Mouse (Mus musculus) megakaryocyte, embryonic 14.5 days (primary cell): ENCODE measurements around the gene Atp5d. TPM values are rescaled to one million over a fixed set of nuclear protein-coding genes. Genes with fewer than 3 reads are reported as not detected.

Source experiments
- H3K27me3 ChIP-seq: replicated peaks from 2 replicates; pipeline ENCODE3; 2012; ENCODE audit warnings: inconsistent platforms
- H3K36me3 ChIP-seq: replicated peaks from 2 replicates; pipeline ENCODE3; 2012; ENCODE audit warnings: low read length, inconsistent platforms, mixed read lengths
- H3K4me1 ChIP-seq: 2 replicates; pipeline ENCODE4 v1.6.1; 2012; ENCODE audit warnings: inconsistent platforms
- H3K4me3 ChIP-seq: replicated peaks from 2 replicates; pipeline ENCODE3; 2012; ENCODE audit warnings: moderate library complexity, mild to moderate bottlenecking, inconsistent platforms
- H3K9me3 ChIP-seq: 2 replicates; pipeline ENCODE4 v1.6.1; 2012; ENCODE audit warnings: inconsistent platforms
- FLI1 ChIP-seq: IDR thresholded peaks from 2 replicates; pipeline ENCODE4 v1.6.1; 2012; ENCODE audit warnings: low read length, inconsistent platforms, mixed read lengths
- GATA1 ChIP-seq: IDR thresholded peaks from 3 replicates; pipeline ENCODE4 v1.6.1; 2012; ENCODE audit warnings: mixed read lengths, low read length, inconsistent platforms, borderline replicate concordance
- polyA plus RNA-seq: library from polyadenylated mRNA; stranded (reverse); fragments of >175 nt; gene quantifications from 2 replicates; pipeline ENCODE4 v1.2.3, GENCODE M21; 2012; ENCODE audit warnings: low replicate concordance; ENCODE audit not compliant: insufficient read depth

The Atp5d gene
- polyA plus RNA-seq, 1 experiment, result 1,192 TPM

DNA sequence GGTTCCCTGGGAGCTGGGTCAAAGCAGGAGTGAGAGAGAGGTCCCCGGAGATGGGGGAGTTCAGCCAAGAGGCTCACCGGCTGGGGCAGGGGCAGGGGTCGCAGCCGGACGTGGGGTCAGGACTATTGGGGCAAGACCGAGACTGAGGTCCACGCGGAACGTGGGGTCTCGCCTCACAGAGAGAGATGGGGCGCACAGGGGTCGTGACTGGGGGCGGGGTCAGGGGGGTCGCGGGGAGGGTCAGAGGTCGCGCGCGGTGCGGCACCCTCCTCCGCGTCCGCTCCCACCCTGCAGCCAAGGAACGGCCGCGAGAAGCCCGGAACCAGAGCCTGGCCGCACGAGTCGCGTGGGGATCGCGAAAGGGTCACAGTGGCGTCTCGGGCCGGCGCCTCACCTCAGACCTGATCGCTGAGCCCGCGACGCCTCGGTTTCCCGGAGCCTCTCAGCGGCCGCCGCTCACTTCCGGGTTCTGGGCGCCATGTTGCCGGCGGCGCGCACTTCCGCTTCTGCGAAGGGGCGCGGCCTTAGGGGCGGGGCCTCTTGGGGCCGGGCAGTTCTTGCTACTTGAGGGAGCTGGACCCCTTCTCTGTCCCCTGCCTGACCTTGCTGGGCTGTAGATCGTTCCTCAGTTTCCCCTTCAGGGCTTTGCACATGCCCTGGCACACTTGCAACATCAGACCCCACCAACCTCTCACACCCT is 36.1 kb upstream of the Atp5d start:
- H3K9me3 ChIP-seq, result no peaks in the 10 kb centered on the region
- H3K27me3 ChIP-seq, result no peaks in the 10 kb centered on the region
- H3K4me3 ChIP-seq, result peak overlapping the region; percentile 97
- no peak for TF ChIP-seq GATA1
- TF ChIP-seq FLI1, result no peak
- H3K4me1 ChIP-seq, result peaks cover 88% of the 10 kb centered on the region
- H3K36me3 ChIP-seq, result peaks cover 32% of the 10 kb centered on the region

DNA sequence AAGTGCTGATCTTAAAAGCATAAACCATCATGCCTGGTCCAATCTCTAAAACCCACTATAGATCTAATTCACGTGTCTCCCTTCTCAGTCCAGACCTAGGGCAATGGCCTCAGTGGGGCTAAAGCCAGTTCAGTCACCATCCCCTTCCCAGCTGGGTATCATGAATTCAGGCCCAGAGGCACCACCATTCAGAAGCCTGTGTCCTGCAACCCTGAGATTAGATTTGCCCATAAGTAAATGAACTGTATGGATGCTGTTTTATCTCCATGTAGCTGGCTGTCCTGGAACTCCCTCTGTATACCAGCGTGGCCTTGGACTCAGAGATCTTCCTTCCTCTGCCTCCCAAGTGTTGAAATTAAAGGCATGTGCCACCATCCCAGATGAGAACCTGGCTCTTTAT is 35.4 kb upstream of the Atp5d start:
- Histone ChIP-seq H3K4me3 (peak overlapping the region; percentile 97), H3K27me3 (no peaks in the 10 kb centered on the region), H3K9me3 (no peaks in the 10 kb centered on the region), H3K36me3 (peaks cover 29% of the 10 kb centered on the region), H3K4me1 (peaks cover 88% of the 10 kb centered on the region)
- TF ChIP-seq FLI1 (no peak), GATA1 (no peak)

DNA sequence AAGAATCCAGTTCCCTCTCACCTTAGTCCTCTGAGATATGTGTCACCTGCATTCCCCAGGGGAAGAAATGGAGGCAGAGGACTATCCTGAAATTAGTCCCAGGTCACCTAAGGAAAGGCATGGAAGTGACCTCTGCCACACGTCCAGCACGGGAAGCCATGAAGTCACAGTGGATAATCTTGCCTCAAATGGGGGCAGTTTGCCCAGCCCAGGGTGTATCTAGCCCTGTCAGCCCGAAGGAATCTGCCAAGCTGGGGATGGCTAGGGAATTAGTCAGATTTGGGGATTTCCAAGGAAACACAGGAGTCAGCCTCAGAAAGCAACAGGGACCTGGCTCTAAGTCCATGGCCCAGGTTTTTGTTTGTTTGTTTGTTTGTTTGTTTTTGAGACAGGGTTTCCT is 34.3 kb upstream of the Atp5d start:
- Histone ChIP-seq H3K27me3 (no peaks in the 10 kb centered on the region), H3K9me3 (no peaks in the 10 kb centered on the region), H3K4me3 (peak overlapping the region; percentile 21), H3K36me3 (peaks cover 19% of the 10 kb centered on the region), H3K4me1 (peaks cover 79% of the 10 kb centered on the region)
- no peak for TF ChIP-seq GATA1
- TF ChIP-seq FLI1, result no peak

GRCm38 (mm10) chr10:80105460-80105859 is 33.0 kb upstream of the Atp5d start, which contains the start of gene Sbno2:
Gene Sbno2, minus strand, starts transcription at chr10:80105571.
- TF ChIP-seq GATA1, result no peak
- no peak for TF ChIP-seq FLI1
- H3K4me3 ChIP-seq, result peak within 1 kb of the TSS; percentile 80
- H3K4me1 ChIP-seq, result peaks cover 76% of the 10 kb centered on the region
- H3K27me3 ChIP-seq, result no peaks in the 10 kb centered on the region
- no peaks in the 10 kb centered on the region for H3K9me3 ChIP-seq
- H3K36me3 ChIP-seq, result peaks cover 6% of the 10 kb centered on the region

DNA sequence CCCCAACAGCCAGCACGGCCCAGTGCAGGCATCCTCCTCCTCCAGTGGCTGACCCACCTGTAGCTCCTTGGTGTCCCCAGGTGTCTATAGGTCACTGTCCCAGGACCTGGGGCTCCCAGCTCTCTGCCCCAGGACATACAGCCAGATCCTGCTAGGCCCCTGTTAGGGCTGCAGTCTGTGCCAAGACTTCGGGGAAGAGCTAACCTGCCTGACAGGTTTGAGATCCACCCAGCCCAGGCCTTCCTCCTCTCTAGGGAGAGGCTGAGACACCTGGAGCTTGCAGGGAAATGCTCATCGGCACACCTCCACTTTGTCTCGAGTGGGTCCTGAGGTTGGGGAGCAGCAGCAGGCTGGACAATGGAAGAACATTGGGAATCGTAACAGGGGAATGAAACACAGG is 32.5 kb upstream of the Atp5d start:
- H3K27me3 ChIP-seq, result no peaks in the 10 kb centered on the region
- H3K4me1 ChIP-seq, result peaks cover 73% of the 10 kb centered on the region
- TF ChIP-seq GATA1, result no peak
- no peak for TF ChIP-seq FLI1
- no peaks in the 10 kb centered on the region for H3K9me3 ChIP-seq
- H3K36me3 ChIP-seq, result peaks cover 1% of the 10 kb centered on the region
- peak overlapping the region; percentile 65 for H3K4me3 ChIP-seq

DNA sequence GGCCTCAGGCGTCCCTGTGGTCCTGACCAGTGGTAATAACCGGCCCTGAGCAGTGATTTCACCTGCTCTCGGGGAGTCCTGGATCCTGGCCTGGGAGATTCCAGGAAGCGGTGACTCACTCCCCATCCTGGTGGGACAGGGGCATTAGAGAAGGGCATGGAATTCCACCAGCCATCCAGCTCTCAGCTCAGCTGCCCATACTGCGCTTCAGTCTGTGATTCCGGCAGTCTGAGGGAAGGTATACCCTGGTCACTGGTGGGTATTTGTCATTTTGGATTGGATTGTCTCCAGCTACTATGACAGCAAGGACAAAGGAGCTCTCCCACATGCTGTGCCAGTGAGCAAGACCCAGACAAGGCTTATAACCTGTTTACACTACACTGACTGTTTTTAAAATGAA is 30.8 kb upstream of the Atp5d start:
- Histone ChIP-seq H3K4me1 (peaks cover 66% of the 10 kb centered on the region), H3K36me3 (no peaks in the 10 kb centered on the region), H3K27me3 (no peaks in the 10 kb centered on the region), H3K9me3 (no peaks in the 10 kb centered on the region), H3K4me3 (no peak overlapping the region)
- TF ChIP-seq FLI1 (no peak), GATA1 (no peak)

DNA sequence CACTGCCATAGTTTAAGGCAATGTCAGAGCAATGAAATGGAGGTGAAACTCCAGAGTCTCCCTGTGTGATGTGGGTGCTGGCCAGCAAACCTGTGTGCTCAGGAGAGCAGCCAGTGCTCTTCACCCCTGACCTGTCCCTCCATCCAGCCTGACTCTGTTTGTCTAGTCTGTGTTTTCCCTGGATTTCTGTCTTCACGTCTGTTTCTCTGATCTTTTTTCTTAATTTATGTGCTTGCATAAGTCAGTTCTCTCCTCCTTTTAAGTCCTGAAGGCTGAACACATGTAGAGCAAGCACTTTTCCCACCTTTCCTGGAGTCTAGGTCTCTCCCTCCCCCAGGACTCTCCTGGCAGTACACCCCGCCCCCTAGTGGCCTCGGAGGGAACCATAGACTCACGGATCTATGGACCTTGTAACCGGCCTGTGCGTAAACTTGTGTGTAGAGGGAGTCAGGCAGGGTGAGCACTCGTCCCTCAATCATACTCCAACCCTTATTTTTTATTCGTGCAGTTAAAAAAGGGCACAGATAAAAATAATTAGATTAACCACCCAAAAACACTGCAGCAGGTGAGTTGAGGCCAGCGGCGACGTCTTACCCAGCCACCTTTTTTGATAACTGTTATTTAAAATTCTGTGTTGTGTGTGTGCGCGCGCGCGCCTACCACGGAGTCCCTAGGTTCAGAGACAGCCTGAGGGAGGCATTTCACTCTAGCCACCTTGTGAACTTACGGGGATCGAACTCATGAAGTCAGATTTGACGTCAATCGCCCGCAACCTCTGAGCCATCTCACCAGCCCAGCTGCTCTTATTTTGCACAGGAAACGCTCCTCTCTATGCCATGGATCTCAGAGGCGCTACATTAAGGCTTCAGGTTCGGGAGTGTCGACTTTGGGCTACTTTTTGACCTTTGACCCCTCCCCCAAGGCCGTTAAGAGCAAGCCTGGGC is 23.8 kb upstream of the Atp5d start:
- peaks cover 32% of the 10 kb centered on the region for H3K36me3 ChIP-seq
- no peak for TF ChIP-seq GATA1
- no peaks in the 10 kb centered on the region for H3K27me3 ChIP-seq
- peaks cover 58% of the 10 kb centered on the region for H3K4me1 ChIP-seq
- H3K4me3 ChIP-seq, result peak overlapping the region; percentile 100
- no peaks in the 10 kb centered on the region for H3K9me3 ChIP-seq

DNA sequence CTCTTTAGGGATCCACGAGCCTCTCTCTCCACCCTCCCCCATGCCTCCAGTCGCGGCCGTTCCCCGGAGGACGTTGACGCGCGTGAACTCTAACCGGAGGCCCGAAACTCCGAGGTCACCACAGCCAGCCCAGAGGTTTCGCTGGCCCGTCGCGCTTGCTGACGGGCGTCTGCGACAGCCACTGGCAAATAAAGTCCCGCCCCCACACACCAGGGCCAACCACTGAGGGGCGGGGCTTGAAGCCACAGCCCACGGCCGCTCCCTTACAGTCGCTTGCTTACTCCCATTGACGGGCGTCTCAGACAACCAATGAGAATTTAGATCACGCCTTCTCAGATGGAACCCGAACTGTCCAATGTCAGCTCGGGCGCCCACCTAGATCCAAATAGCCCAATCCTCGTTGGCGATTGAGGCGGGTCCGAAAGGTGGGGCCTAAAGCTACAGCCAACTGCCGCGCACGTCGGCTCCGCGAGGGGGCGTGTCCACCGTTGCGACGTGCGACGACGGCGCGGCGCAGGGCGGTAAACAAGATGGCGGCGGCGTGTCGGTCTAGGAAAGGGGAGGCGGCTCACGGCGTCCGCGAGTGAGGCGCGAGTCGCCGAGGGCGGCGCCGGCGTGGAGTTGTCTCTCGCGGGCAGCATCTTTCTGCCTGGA is 23.0 kb upstream of the Atp5d start, which contains the start of gene Stk11:
Stk11 (plus strand) TSS at position 514 of the 654 bp plus-strand sequence.
- H3K4me1 ChIP-seq, result peaks cover 60% of the 10 kb centered on the region
- peaks cover 40% of the 10 kb centered on the region for H3K36me3 ChIP-seq
- no peaks in the 10 kb centered on the region for H3K9me3 ChIP-seq
- H3K4me3 ChIP-seq, result peak within 1 kb of the TSS; percentile 100
- H3K27me3 ChIP-seq, result no peaks in the 10 kb centered on the region
- TF ChIP-seq FLI1 (no peak), GATA1 (no peak)

- TF ChIP-seq FLI1 (no peak), GATA1 (no peak)
- Histone ChIP-seq H3K36me3 (peaks cover 45% of the 10 kb centered on the region), H3K4me1 (peaks cover 62% of the 10 kb centered on the region), H3K9me3 (no peaks in the 10 kb centered on the region), H3K27me3 (no peaks in the 10 kb centered on the region), H3K4me3 (peak overlapping the region; percentile 100)
Measured at GRCm38 (mm10) chr10:80115944-80116335, 22.5 kb upstream of the Atp5d start.
